Mouse (Mus musculus) midbrain, embryonic 14.5 days (tissue): ENCODE results near the gene Pcbp2. TPM values are rescaled to one million over a fixed set of nuclear protein-coding genes. Genes with fewer than 3 reads are reported as not detected.

Source experiments
- polyA plus RNA-seq: library from polyadenylated mRNA; unstranded; fragments of >200 nt; fragmentation: Nextera tagmentation; extraction: Ambion mirVana; gene quantifications from 2 replicates; pipeline ENCODE4 v1.2.1, GENCODE M21; 2014

Gene Pcbp2
- polyA plus RNA-seq, 1 experiment from 2014 or later = 187 TPM

Other genes starting within 250 kb of the Pcbp2 start
- 0.57 and 0.78 TPM in 2 replicates for gene Itgb7, start 238.6 kb upstream of the Pcbp2 start, polyA plus RNA-seq
- 2.3 and 3.6 TPM in 2 replicates for gene Rarg, start 213.0 kb upstream of the Pcbp2 start, polyA plus RNA-seq
- 0.09 TPM in 1 of 2 replicates, not detected in the other for gene Gm9918, start 200.0 kb upstream of the Pcbp2 start, polyA plus RNA-seq
- gene Mfsd5, start 191.1 kb upstream of the Pcbp2 start, polyA plus RNA-seq = 51.9 and 53.3 TPM in 2 replicates
- gene Espl1, start 174.3 kb upstream of the Pcbp2 start, polyA plus RNA-seq = 4.9 and 9.1 TPM in 2 replicates
- gene Pfdn5, start 144.4 kb upstream of the Pcbp2 start, polyA plus RNA-seq = 562 and 649 TPM in 2 replicates
- gene Myg1, start 138.8 kb upstream of the Pcbp2 start, polyA plus RNA-seq = 80.4 and 89.0 TPM in 2 replicates
- 27.6 and 30.6 TPM in 2 replicates for gene Aaas, start 119.8 kb upstream of the Pcbp2 start, polyA plus RNA-seq
- 0.21 TPM in 1 of 2 replicates, not detected in the other for gene Sp7, start 103.4 kb upstream of the Pcbp2 start, polyA plus RNA-seq
- 6.0 and 7.4 TPM in 2 replicates for gene Sp1, start 64.4 kb upstream of the Pcbp2 start, polyA plus RNA-seq
- gene Amhr2, start 25.2 kb upstream of the Pcbp2 start, polyA plus RNA-seq = 0.18 and 0.39 TPM in 2 replicates
- gene Prr13, start 11.5 kb upstream of the Pcbp2 start, polyA plus RNA-seq = 127 and 133 TPM in 2 replicates
- 9.6 TPM in 1 of 2 replicates, not detected in the other for gene Gm10337, start 33.2 kb downstream of the Pcbp2 start, polyA plus RNA-seq
- gene Map3k12, start 46.5 kb downstream of the Pcbp2 start, polyA plus RNA-seq = 44.2 and 47.9 TPM in 2 replicates
- 76.3 and 90.7 TPM in 2 replicates for gene Tarbp2, start 47.7 kb downstream of the Pcbp2 start, polyA plus RNA-seq
- gene Npff, start 54.4 kb downstream of the Pcbp2 start, polyA plus RNA-seq = 1.3 and 2.7 TPM in 2 replicates
- gene Gm28047, start 154.5 kb downstream of the Pcbp2 start, polyA plus RNA-seq = not detected in 2 replicates
- gene Atf7, start 154.9 kb downstream of the Pcbp2 start, polyA plus RNA-seq = 13.0 and 13.2 TPM in 2 replicates
- gene Atp5g2, start 201.8 kb downstream of the Pcbp2 start, polyA plus RNA-seq = 69.8 and 72.3 TPM in 2 replicates